Mouse (Mus musculus) cerebellum, adult 9-10 months (tissue): Measurements from ENCODE around the gene Dnm1l.
A peak's percentile ranks its signal among the peaks of the same experiment; 100 is the strongest.
"Not testable (repeated sequence)": the region's sequence is repeated elsewhere in the genome, so short reads cannot be mapped to it uniquely, and the experiment has no call there.

Source experiments
- DNase-seq: peaks from one replicate; pipeline ENCODE4 v3.0.0; 2022

Dnm1l gene

GRCm38 (mm10) chr16:16358481-16359100, at the start of gene Dnm1l:
Dnm1l (minus strand) TSS chr16:16358959.
- DNase-seq: peak; percentile 90

DNA sequence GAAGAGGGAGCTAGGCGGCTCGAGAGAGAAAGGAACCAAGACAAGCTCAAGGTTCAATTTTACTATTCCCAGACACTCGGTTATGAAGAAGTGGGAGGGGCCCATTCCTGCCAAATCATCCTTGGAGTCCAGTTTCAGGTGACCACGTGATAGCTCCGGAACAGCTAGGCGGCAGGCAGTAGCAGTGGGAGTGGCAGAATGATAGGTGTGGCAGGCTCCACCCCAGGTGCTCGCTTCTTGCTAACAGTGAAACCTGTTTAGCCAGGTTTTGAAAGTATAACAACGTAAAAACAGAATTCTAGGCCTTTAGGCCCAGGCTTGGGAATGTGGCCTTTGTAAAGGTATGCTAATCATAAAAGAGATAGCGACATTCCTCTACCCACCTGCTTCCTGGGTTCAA, 8.5 kb upstream of the Dnm1l start:
- not testable (repeated sequence) for DNase-seq

- DNase-seq: not testable (repeated sequence)
These were observed 333 bp upstream of the Dnm1l start for GRCm38 (mm10) chr16:16359101-16359482.

DNA sequence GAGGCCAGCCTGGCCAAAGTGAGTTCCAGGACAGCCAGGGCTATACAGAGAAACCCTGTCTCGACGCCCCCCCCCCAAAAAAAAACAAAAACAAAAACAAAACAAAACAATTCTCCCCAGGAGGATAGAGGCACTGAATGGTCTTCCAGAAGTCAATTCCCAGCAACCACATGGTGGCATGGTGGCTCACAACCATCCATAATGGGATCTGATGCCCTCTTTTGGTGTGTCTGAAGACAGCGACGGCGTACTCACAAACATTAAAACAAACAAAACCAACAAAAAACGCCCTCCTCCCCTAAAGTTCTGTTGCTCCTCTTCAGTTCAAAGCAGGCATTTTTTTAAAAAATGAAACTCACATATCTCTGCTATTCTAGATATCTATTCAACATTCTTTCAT, 851 bp downstream of the Dnm1l start:
- DNase-seq: no peak

- DNase-seq: no peak
These were observed 12.3 kb downstream of the Dnm1l start for GRCm38 (mm10) chr16:16346420-16346819.

DNA sequence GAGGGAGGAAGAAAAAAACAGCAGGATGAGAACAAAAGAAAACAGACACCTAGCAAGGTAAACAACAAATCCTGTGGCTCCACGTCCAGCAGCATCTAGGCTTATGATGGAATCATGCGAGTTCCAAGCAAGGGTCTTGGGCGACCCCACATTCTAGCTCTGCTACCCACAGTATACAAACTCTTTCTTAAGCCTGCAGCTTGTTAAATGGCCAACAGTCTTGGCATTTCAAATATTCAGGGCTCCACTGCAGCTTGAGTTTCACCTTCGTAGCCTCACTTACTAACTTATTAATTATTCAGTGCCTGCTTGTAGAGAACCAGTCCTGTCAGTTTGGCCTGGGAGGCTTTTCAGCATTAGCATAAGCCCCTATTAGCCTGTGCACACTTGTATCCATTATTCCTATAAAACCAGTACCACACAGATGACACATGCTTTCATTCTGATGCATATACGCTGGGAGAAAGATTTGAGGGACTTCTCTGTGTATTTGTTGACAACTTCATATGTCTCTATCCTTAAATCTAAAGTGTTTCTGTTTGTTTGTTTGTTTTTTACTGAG, 32.9 kb downstream of the Dnm1l start:
- no peak for DNase-seq

- DNase-seq: no peak
These were observed 47.4 kb downstream of the Dnm1l start for GRCm38 (mm10) chr16:16311319-16311718.

- DNase-seq: no peak
These were observed 54.9 kb downstream of the Dnm1l start for GRCm38 (mm10) chr16:16303888-16304287.

GRCm38 (mm10) chr16:16303138-16303827, 55.5 kb downstream of the Dnm1l start:
- DNase-seq: peak; percentile 45

GRCm38 (mm10) chr16:16302369-16303137, 56.2 kb downstream of the Dnm1l start, which contains the start of gene Yars2:
Yars2 (plus strand) TSS chr16:16302965.
- peak; percentile 92 for DNase-seq

- DNase-seq: no peak
These were observed 85.0 kb downstream of the Dnm1l start for GRCm38 (mm10) chr16:16273752-16274151.

GRCm38 (mm10) chr16:16272978-16273377, 85.8 kb downstream of the Dnm1l start:
- no peak for DNase-seq

- no peak for DNase-seq
These were observed 96.3 kb downstream of the Dnm1l start for GRCm38 (mm10) chr16:16262436-16262835.
